Comparison of ENCODE assay signal across 8 mouse cellular contexts in the genomic region with DNA sequence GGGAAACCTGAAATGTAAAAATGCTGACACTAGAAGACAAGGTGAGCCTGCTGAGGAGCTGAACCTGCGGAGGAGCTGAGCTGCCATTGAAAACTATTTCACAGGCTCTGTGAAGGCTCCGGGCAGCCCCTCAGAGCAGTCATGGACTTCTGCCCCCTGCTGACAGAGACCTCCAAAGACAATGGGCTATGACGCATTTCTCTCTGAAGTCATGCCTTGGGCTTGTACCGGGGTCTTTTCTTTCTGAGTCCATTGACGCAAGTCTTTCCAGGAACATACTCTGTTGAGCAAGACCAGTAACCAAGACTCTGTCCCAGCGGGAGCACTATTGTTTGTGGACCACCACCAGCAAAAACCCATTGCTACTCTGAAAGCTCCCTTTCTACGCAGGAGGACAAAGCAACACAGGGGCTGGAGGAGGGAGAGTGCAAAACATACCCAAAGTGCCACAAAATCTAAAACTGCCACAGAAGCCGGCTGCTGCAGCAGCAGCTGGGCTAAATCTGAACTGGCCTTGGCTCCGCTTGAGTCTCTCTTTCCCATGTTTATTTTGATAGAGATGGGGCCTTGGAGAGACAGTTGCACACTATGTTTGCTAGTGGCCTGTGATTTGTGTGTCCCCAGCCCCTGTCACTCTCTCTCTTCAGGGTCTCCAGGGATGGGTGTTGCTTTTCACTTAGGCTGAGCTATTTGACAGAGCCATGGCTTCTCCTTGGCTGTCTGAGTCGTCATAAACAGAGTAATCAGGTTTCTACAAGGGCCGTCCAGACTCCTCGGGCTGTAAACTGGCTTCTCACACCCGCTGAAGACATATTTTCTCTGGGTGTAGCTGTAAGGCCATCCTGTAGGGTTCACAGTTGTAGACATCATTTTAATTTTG.
DNase-seq lines count a peak whose midpoint lies in the region; ATAC-seq lines count a peak whose summit lies in the region.

No protein-coding gene starts in this region.

- DNase-seq in gastrocnemius, adult 18-20 months (ENCODE audit: low spot score): peak; percentile 38
- no peak for DNase-seq in gastrocnemius, postnatal 25 days
- no peak for DNase-seq in lung, postnatal 14 days
- peak; percentile 48 for DNase-seq in mesoderm, embryonic 11.5 days (ENCODE audit: low read depth, low spot score)
- no peak for DNase-seq in testis, postnatal 10 days (ENCODE audit: low spot score)

- ATAC-seq in lung, embryonic 16.5 days (ENCODE audit: low read depth): peak; percentile 66
- ATAC-seq in granulocyte monocyte progenitor cell, adult 5-6 weeks (replicated peaks; ENCODE audit: poor library complexity, severe bottlenecking): peak; percentile 33
- no peak for ATAC-seq in frontal cortex, adult (ENCODE audit: low TSS enrichment)

- H3K9me3 ChIP-seq in lung, embryonic 16.5 days (ENCODE audit: control insufficient read depth, low read length): no peaks in the 10 kb centered on the region

- no peak overlapping the region for H3K4me2 ChIP-seq in lung, embryonic 16.5 days (ENCODE audit: low read depth, low read length)

- no peaks in the 10 kb centered on the region for H3K36me3 ChIP-seq in lung, embryonic 16.5 days (ENCODE audit: control insufficient read depth, insufficient read depth, low read length)

- H3K4me1 ChIP-seq in lung, embryonic 16.5 days (replicated peaks; ENCODE audit: control insufficient read depth, insufficient read depth, low read length): peaks cover 8% of the 10 kb centered on the region; the same call in 1 of the 2 replicates

- H3K27ac ChIP-seq in lung, embryonic 16.5 days (ENCODE audit: low read length): peak overlapping the region; percentile 86

- 48% methylated on average over 13 of the region's 13 CpGs for WGBS in lung, embryonic 16.5 days

- no peak overlapping the region for H3K4me3 ChIP-seq in lung, embryonic 16.5 days (ENCODE audit: low read length)

- H3K9ac ChIP-seq in lung, embryonic 16.5 days (ENCODE audit: low read length): peak overlapping the region; percentile 28; the same call in 1 of the 2 replicates

- H3K27me3 ChIP-seq in lung, embryonic 16.5 days (ENCODE audit: control insufficient read depth, insufficient read depth, low read depth, low read length): no peaks in the 10 kb centered on the region

Comparison
In these comparisons a context has a peak if more than half of its experiments do, and no peak if none do; other contexts are left out.
1. DNase-seq: peak in gastrocnemius, adult 18-20 months (single experiment) and mesoderm, embryonic 11.5 days (single experiment); none in gastrocnemius, postnatal 25 days (single experiment), lung, postnatal 14 days (single experiment) and testis, postnatal 10 days (single experiment).